Mouse (Mus musculus): Measurements from ENCODE around the gene Slc22a15.

GRCm38 (mm10) chr3:101861856-101862255 lies 62.4 kb downstream of the Slc22a15 start:
- no peak for TF ChIP-seq POLR2A (IDR thresholded peaks at IDR 0.05; ENCODE audit: insufficient read depth, low read length)
- TF ChIP-seq CTCF (IDR thresholded peaks at IDR 0.05; ENCODE audit: low read depth, low read length) = no peak
- TF ChIP-seq EP300 (IDR thresholded peaks at IDR 0.05; ENCODE audit: insufficient read depth, low read depth, low read length) = no peak
